Mouse (Mus musculus) embryonic stem cell, embryonic (primary cell): ENCODE measurements around the gene Tep1.

Experiments
- CTCF ChIA-PET, 4 experiments: fragments of 300-600 bp in 2 of 4; fragments of 350-600 bp in 2 of 4; sonication (Branson Sonifier 250); formaldehyde crosslinking; loops; one replicate each; lab custom pipeline; 2022; ENCODE audit warnings: inconsistent platforms in 2 of 4; lab: Charles Lee
- POLR2A ChIA-PET, 4 experiments: fragments of 300-600 bp in 2 of 4; fragments of 350-600 bp in 2 of 4; sonication (Branson Sonifier 250); formaldehyde crosslinking; loops; one replicate each; lab custom pipeline; 2022; ENCODE audit warnings: antibody characterized with exemption in 4 of 4, inconsistent platforms in 1 of 4; lab: Charles Lee

Gene Tep1

DNA sequence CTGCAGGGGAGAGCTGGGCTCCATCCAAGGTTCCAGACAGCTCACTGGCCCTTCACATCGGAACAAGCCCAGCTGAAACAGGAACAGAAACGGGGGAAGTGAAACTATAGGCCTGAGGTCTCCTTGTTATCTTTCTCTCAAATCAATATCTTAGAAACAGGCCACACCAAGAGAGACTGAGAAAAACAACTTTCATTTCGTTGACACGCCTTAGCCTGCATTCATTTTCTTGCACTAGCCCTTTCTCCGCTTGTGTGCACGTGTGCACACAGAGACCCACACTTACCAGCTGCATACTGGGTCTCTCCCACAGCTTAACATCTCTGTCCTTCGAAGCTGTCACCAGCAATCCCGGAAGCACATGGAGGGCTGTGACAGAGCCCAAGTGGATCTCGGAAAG, 46.1 kb downstream of the Tep1 start:
- POLR2A ChIA-PET, result interaction anchor here in 1 of 4 experiments (0.8 to 0.9 kb wide), 2 partner anchors 10 to 16 kb away, joined by 3 read pairs; partner anchors contain the start of genes Ccnb1ip1 and Parp2
- CTCF ChIA-PET, result no interaction called here

GRCm38 (mm10) chr14:50823240-50823639, 47.1 kb downstream of the Tep1 start:
- CTCF ChIA-PET, result no interaction called here
- POLR2A ChIA-PET, result no interaction called here

DNA sequence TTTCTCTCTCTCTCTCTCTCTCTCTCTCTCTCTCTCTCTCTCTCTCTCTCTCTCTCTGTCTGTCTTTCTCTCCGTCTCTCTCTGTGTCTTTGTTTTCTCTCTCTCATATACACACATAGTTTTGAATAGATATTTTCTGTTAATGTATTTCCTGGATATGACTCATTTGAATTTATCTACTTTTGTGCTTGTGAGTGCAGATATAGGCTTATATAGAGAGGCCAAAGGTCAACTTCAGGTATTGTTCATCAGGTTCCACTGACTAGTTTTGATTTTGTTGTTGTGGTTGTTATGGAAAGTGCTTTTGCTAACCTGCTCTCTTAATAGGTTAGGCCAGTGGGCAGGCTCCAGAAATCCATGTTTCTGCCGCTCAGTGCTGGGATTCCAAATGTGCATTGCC, 57.3 kb downstream of the Tep1 start:
- CTCF ChIA-PET, result no interaction called here
- POLR2A ChIA-PET, result no interaction called here

DNA sequence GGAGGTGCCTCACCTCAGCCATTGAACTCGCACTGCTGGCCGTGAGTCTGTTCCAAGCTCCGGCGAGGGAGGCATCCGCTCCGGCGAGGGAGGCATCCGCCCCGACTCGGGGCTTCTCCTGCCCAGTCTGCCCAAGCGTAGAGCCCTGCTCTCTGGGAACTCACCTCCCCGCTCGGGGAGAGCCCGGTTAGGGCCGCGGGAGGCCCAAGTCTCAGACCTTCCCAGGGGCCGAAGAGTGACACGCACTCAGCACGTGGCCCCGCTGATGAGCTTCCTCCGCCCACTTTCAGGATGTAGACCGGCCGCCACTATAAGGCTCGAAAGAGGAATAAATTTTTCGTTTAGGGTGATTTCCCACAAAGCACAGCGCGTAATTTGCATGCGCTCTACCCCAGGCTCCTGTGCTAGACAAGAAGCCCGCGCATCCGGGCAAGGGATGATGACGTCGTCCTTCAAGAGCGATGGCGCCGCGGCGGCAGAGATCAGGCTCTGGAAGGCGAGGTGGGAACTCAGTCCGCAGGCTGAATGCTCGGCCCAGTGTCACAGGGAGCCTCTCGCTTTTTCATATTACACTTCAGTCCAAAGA, 62.8 kb downstream of the Tep1 start, which contains the start of the genes Ccnb1ip1 and Parp2:
TSS of gene Ccnb1ip1 (minus strand) at position 246 of the 586 bp plus-strand sequence.
TSS of gene Parp2 (plus strand) at position 355 of the 586 bp plus-strand sequence.
- POLR2A ChIA-PET, result interaction anchor here (0.6 to 3.4 kb wide), 54 partner anchors 9 to 1024 kb away, joined by 3 to 21 read pairs (median 4); partner anchors contain the start of genes Pip4p1 (in 4 of the 4), Pnp (in 4 of the 4), Apex1 (in 2 of the 4) and Osgep (in 2 of the 4)
- CTCF ChIA-PET, result interaction anchor here in 2 of 4 experiments (1.4 to 1.7 kb wide), 4 partner anchors 9 to 257 kb away, joined by 4 read pairs; no protein-coding TSS in a partner anchor

GRCm38 (mm10) chr14:50806469-50806868, 63.9 kb downstream of the Tep1 start:
- POLR2A ChIA-PET, result interaction anchor here (0.6 to 3.4 kb wide), 31 partner anchors 10 to 1023 kb away, joined by 3 to 21 read pairs (median 4); partner anchors contain the start of genes Pip4p1 (in 3 of the 4), Pnp (in 3 of the 4), Ang (in 1 of the 4) and Apex1 (in 1 of the 4)
- CTCF ChIA-PET, result interaction anchor here in 3 of 4 experiments (0.6 to 1.7 kb wide), 5 partner anchors 8 to 259 kb away, joined by 4 to 11 read pairs (median 4); no protein-coding TSS in a partner anchor

DNA sequence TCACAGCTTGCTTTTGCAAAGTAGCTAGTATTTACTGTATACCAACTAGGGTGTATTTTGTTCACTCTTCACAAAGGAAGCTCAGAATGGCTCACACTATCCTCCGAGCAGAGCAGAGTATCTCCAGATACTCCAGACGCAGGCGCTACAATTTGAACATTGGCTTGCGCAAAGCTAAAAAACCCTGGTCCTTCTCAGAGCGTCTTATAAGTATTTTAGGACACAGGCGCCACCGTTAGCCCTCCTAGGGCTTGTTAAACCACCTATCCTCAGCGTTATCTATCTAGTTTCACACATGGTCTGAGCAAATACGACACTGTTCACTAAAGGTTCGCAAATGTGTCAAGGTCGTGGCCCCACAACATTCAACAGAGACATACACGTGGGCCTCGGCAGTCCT, 65.7 kb downstream of the Tep1 start:
- CTCF ChIA-PET, result interaction anchor here in 3 of 4 experiments (0.5 to 1.8 kb wide), 5 partner anchors 19 to 261 kb away, joined by 3 to 5 read pairs (median 3); partner anchors contain the start of gene Ttc5 (in 2 of the 3)
- POLR2A ChIA-PET, result interaction anchor here in 2 of 4 experiments (0.9 to 2.2 kb wide), 10 partner anchors 19 to 284 kb away, joined by 3 to 8 read pairs (median 4); partner anchors contain the start of genes Pnp (in 2 of the 2), Apex1 (in 1 of the 2), Osgep (in 1 of the 2) and Pip4p1 (in 1 of the 2)

DNA sequence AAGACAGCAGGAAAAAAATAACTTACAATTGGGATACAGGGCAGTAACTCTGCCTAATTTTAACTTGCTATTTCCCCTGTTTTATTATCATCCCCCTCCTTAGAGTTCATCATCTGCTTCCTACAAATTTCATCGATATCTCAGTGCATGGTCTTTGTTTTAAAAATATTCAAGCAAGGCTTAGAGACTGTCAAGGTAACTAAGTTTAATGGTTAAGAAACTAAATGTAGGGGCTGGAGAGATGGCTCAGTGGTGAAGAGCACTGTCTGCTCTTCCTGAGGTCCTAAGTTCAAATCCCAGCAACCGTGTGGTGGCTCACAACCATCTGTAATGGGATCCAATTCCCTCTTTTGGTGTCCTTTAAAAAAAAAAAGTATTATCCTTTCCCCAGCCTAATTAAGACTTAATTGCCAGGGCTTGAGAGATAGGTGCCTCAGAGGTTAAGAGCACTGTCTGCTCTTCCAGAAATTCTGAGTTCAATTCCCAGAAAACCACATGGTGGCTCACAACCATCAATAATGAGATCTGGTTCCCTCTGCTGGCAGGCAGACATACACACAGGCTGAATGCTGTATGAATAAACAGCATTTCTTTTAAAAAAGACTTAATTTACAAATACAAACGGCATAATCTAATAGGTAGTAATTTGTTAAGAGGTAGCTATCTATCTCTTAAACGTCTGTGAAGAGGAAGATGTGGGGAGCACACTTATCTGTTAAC, 67.4 kb downstream of the Tep1 start:
- CTCF ChIA-PET, result interaction anchor here in 2 of 4 experiments (1.3 to 1.8 kb wide), 2 partner anchors 18 to 261 kb away, joined by 4 to 5 read pairs; partner anchors contain the start of gene Ttc5 (in 1 of the 2)
- POLR2A ChIA-PET, result interaction anchor here in 2 of 4 experiments (0.6 to 2.2 kb wide), 7 partner anchors 29 to 286 kb away, joined by 3 to 8 read pairs (median 4); partner anchors contain the start of genes Pnp (in 2 of the 2), Apex1 (in 1 of the 2), Osgep (in 1 of the 2) and Pip4p1 (in 1 of the 2)

DNA sequence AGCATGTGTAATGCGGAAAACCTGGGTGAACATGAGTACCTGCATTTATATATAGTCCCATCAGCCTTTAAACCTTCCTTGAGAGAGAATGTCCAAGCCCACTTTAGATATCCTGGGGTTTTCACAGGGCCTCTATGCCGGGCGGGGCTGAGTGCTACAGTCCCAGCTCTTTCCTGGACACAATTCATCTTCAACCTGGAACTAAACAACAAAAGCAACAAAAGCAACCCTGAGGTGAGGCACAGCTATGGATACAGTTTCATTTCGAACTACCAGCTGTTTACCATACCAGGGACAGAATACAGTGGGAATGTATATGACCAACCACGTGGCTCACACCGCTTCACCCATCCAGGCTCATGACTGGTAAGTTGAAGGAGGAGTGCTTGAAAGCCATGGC, 67.9 kb downstream of the Tep1 start:
- CTCF ChIA-PET, result interaction anchor here in 1 of 4 experiments (0.7 kb wide), 1 partner anchor 286 kb away, joined by 3 read pairs; no protein-coding TSS in a partner anchor
- POLR2A ChIA-PET, result interaction anchor here in 2 of 4 experiments (0.6 to 1.4 kb wide), 4 partner anchors 68 to 287 kb away, joined by 3 to 4 read pairs (median 4); partner anchors contain the start of genes Pip4p1 (in 1 of the 2), Pnp (in 1 of the 2) and Tep1 (in 1 of the 2)

GRCm38 (mm10) chr14:50799502-50800259, 70.7 kb downstream of the Tep1 start:
- POLR2A ChIA-PET, result interaction anchor here in 3 of 4 experiments (0.5 to 2.1 kb wide), 10 partner anchors 8 to 1325 kb away, joined by 3 to 5 read pairs (median 4); partner anchors contain the start of genes Ccnb1ip1 (in 1 of the 3), Parp2 (in 1 of the 3), Pnp (in 1 of the 3) and Rnase12 (in 1 of the 3)
- CTCF ChIA-PET, result interaction anchor here (0.5 to 2.0 kb wide), 27 partner anchors 8 to 1646 kb away, joined by 3 to 17 read pairs (median 3); partner anchors contain the start of genes Ttc5 (in 2 of the 4) and Rnase12 (in 1 of the 4)

DNA sequence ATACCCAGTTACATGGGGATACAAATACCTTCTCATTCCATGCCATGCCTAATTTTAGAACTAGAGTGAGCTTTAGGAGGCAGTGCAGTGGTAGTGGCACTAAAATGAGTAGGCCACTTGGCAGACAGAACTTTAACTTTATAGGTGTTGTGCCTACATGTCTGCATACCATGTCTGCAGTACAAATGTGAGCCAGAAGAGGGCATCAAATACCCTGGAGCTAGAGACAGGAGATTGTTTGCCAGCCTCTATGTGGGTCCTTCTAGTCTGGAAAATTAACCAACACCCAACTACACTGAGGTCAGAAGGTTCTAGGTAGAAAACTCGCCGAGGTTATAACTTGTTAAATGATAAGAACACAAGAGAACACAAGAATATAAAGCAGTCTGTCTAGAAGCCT, 71.8 kb downstream of the Tep1 start:
- ChIA-PET CTCF (interaction anchor here in 2 of 4 experiments (0.7 to 1.8 kb wide), 5 partner anchors 9 to 300 kb away, joined by 3 to 6 read pairs (median 3); partner anchors contain the start of genes Ccnb1ip1 (in 1 of the 2), Parp2 (in 1 of the 2) and Ttc5 (in 1 of the 2)), POLR2A (interaction anchor here in 3 of 4 experiments (1.0 to 2.1 kb wide), 4 partner anchors 9 to 13 kb away, joined by 3 to 5 read pairs (median 4); partner anchors contain the start of genes Ccnb1ip1 (in 1 of the 3), Parp2 (in 1 of the 3) and Ttc5 (in 1 of the 3))

GRCm38 (mm10) chr14:50796464-50796863, 73.9 kb downstream of the Tep1 start:
- ChIA-PET POLR2A (interaction anchor here in 3 of 4 experiments (0.6 to 4.5 kb wide), 8 partner anchors 9 to 115 kb away, joined by 3 to 21 read pairs (median 4); partner anchors contain the start of genes Ccnb1ip1 (in 2 of the 3), Parp2 (in 2 of the 3) and Ttc5 (in 2 of the 3)), CTCF (interaction anchor here in 2 of 4 experiments (1.0 to 3.1 kb wide), 2 partner anchors 11 kb away, joined by 3 to 10 read pairs; partner anchors contain the start of gene Ttc5 (in 2 of the 2))

GRCm38 (mm10) chr14:50795965-50796364, 74.4 kb downstream of the Tep1 start:
- ChIA-PET POLR2A (interaction anchor here in 3 of 4 experiments (0.7 to 4.5 kb wide), 5 partner anchors 10 to 116 kb away, joined by 3 to 21 read pairs (median 5); partner anchors contain the start of genes Ccnb1ip1 (in 2 of the 3), Parp2 (in 2 of the 3) and Ttc5 (in 2 of the 3)), CTCF (interaction anchor here in 3 of 4 experiments (0.6 to 3.1 kb wide), 3 partner anchors 10 to 14 kb away, joined by 3 to 10 read pairs (median 3); partner anchors contain the start of gene Ttc5 (in 2 of the 3))

GRCm38 (mm10) chr14:50795261-50795935, 75.0 kb downstream of the Tep1 start:
- POLR2A ChIA-PET, result interaction anchor here (1.3 to 4.5 kb wide), 4 partner anchors 10 to 12 kb away, joined by 3 to 21 read pairs (median 6); partner anchors contain the start of genes Ttc5 (in 3 of the 4), Ccnb1ip1 (in 1 of the 4) and Parp2 (in 1 of the 4)
- CTCF ChIA-PET, result interaction anchor here in 2 of 4 experiments (0.6 to 3.1 kb wide), 2 partner anchors 10 to 13 kb away, joined by 3 to 10 read pairs; partner anchors contain the start of gene Ttc5 (in 1 of the 2)

GRCm38 (mm10) chr14:50788157-50788556, 82.2 kb downstream of the Tep1 start:
- CTCF ChIA-PET, result interaction anchor here in 2 of 4 experiments (0.5 to 1.5 kb wide), 2 partner anchors 11 to 435 kb away, joined by 4 read pairs; no protein-coding TSS in a partner anchor
- POLR2A ChIA-PET, result interaction anchor here in 3 of 4 experiments (0.6 to 1.1 kb wide), 5 partner anchors 10 to 1330 kb away, joined by 3 to 5 read pairs (median 3); no protein-coding TSS in a partner anchor

- ChIA-PET POLR2A (interaction anchor here (0.6 to 1.4 kb wide), 12 partner anchors 8 to 298 kb away, joined by 3 to 6 read pairs (median 3); partner anchors contain the start of genes Ccnb1ip1 (in 2 of the 4), Parp2 (in 2 of the 4), Pip4p1 (in 1 of the 4) and Pnp (in 1 of the 4)), CTCF (interaction anchor here in 3 of 4 experiments (0.6 to 1.8 kb wide), 9 partner anchors 10 to 313 kb away, joined by 3 to 10 read pairs (median 3); no protein-coding TSS in a partner anchor)
Observed at GRCm38 (mm10) chr14:50785251-50785637, 85.1 kb downstream of the Tep1 start, which contains the start of gene Ttc5. Gene Ttc5 (minus strand): TSS chr14:50785519.
